Mouse (Mus musculus): ENCODE results near the gene Gm9639.
"Not testable (repeated sequence)": the region's sequence is repeated elsewhere in the genome, so short reads cannot be mapped to it uniquely, and the experiment has no call there.

DNA sequence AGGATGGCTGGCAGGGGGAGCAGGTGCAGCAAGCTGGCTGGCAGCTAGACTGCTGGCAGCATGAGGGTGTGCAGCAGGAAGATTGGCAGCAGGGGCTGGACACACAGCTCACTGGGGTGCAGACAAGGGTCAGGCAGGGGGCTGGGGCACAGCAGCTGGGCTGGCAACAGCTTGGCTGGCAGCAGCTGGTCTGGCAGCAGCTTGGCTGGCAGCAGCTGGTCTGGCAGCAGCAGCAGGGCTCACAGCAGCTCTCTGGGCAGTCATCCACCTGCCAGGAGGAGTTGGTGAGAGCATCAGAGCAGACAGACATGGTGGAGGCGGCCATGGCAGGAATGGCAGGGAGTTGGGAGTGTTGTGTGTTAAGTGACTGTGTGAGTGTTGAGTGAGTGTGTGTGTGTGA, 7.0 kb downstream of the Gm9639 start, which contains the start of gene Gm7137:
- not testable (repeated sequence) for TF ChIP-seq CTCF (IDR thresholded peaks at IDR 0.05; ENCODE audit: borderline replicate concordance, insufficient read depth, low read depth, low read length); POLR2A (IDR thresholded peaks at IDR 0.05; ENCODE audit: borderline replicate concordance, insufficient read depth, low read length)
